Mouse (Mus musculus): ENCODE measurements around the gene BC037034.

BC037034 gene

GRCm38 (mm10) chr5:138262001-138262400 is 1.8 kb downstream of the BC037034 start:
- DNase-seq (ENCODE audit: low spot score in 2 of 2), result no peak

- no peak for DNase-seq (ENCODE audit: low spot score in 2 of 2)
These were observed 3.0 kb downstream of the BC037034 start for GRCm38 (mm10) chr5:138260834-138261233.

GRCm38 (mm10) chr5:138260051-138260450 is 3.8 kb downstream of the BC037034 start:
- DNase-seq (ENCODE audit: low spot score in 2 of 2), result no peak

- DNase-seq (ENCODE audit: low spot score in 2 of 2), result no peak
These were observed 4.8 kb downstream of the BC037034 start for GRCm38 (mm10) chr5:138258993-138259392.

- DNase-seq (ENCODE audit: low spot score in 2 of 2), result no peak
These were observed 5.3 kb downstream of the BC037034 start for GRCm38 (mm10) chr5:138258542-138258941.

GRCm38 (mm10) chr5:138258078-138258477 is 5.8 kb downstream of the BC037034 start:
- DNase-seq (ENCODE audit: low spot score in 2 of 2), result no peak

GRCm38 (mm10) chr5:138257585-138257978 is 6.3 kb downstream of the BC037034 start:
- no peak for DNase-seq (ENCODE audit: low spot score in 2 of 2)

GRCm38 (mm10) chr5:138256966-138257584 is 6.8 kb downstream of the BC037034 start:
- DNase-seq (ENCODE audit: low spot score in 2 of 2), result no peak

- no peak for DNase-seq (ENCODE audit: low spot score in 2 of 2)
These were observed 7.8 kb downstream of the BC037034 start for GRCm38 (mm10) chr5:138256094-138256467.

GRCm38 (mm10) chr5:138255353-138256093 is 8.3 kb downstream of the BC037034 start, which contains the start of gene Lamtor4:
Gene Lamtor4 (plus strand): TSS chr5:138255482.
- peak; percentile 87 to 88 for DNase-seq (ENCODE audit: low spot score in 2 of 2)

- DNase-seq (ENCODE audit: low spot score in 2 of 2), result no peak
These were observed 10.8 kb downstream of the BC037034 start for GRCm38 (mm10) chr5:138253061-138253460.

GRCm38 (mm10) chr5:138251144-138251543 is 12.7 kb downstream of the BC037034 start:
- no peak for DNase-seq (ENCODE audit: low spot score in 2 of 2)

GRCm38 (mm10) chr5:138241511-138241910 is 22.3 kb downstream of the BC037034 start:
- no peak for DNase-seq (ENCODE audit: low spot score in 2 of 2)

- DNase-seq (ENCODE audit: low spot score in 2 of 2), result no peak
These were observed 29.6 kb downstream of the BC037034 start for GRCm38 (mm10) chr5:138234224-138234623.

GRCm38 (mm10) chr5:138233778-138234177 is 30.1 kb downstream of the BC037034 start:
- DNase-seq (ENCODE audit: low spot score in 2 of 2), result no peak

GRCm38 (mm10) chr5:138229511-138229910 is 34.3 kb downstream of the BC037034 start:
- no peak for DNase-seq (ENCODE audit: low spot score in 2 of 2)

- DNase-seq (ENCODE audit: low spot score in 2 of 2), result peak in 1 of 2 experiments; percentile 52
These were observed 35.8 kb downstream of the BC037034 start for GRCm38 (mm10) chr5:138228026-138228425.

- no peak for DNase-seq (ENCODE audit: low spot score in 2 of 2)
These were observed 36.5 kb downstream of the BC037034 start for GRCm38 (mm10) chr5:138227367-138227766.

- DNase-seq (ENCODE audit: low spot score in 2 of 2), result no peak
These were observed 37.3 kb downstream of the BC037034 start for GRCm38 (mm10) chr5:138226491-138226890.

- DNase-seq (ENCODE audit: low spot score in 2 of 2), result no peak
These were observed 38.1 kb downstream of the BC037034 start, which contains the start of gene Nxpe5 for GRCm38 (mm10) chr5:138225700-138226099. Gene Nxpe5 (plus strand): TSS chr5:138225898.

GRCm38 (mm10) chr5:138223287-138223686 is 40.5 kb downstream of the BC037034 start:
- DNase-seq (ENCODE audit: low spot score in 2 of 2), result no peak

- DNase-seq (ENCODE audit: low spot score in 2 of 2), result peak; percentile 44 to 87
These were observed 41.7 kb downstream of the BC037034 start for GRCm38 (mm10) chr5:138222111-138222510.

- no peak for DNase-seq (ENCODE audit: low spot score in 2 of 2)
These were observed 44.0 kb downstream of the BC037034 start for GRCm38 (mm10) chr5:138219864-138220263.
